Mouse (Mus musculus): ENCODE measurements around the gene Fntb. TPM values are rescaled to one million over a fixed set of nuclear protein-coding genes. Genes with fewer than 3 reads are reported as not detected.
"Not testable (repeated sequence)": the region's sequence is repeated elsewhere in the genome, so short reads cannot be mapped to it uniquely, and the experiment has no call there.

The Fntb gene
- total and polyA plus RNA-seq, 3 experiments = 10.4 to 79.8 (median 30.1) TPM

- ATAC-seq (ENCODE audit: extremely low read depth, insufficient number of reproducible peaks, low FRiP score, poor library complexity, severe bottlenecking) = no peak
- TF ChIP-seq CTCF (IDR thresholded peaks at IDR 0.05; ENCODE audit: low read depth, low read length) = no peak
- TF ChIP-seq GATA2 (IDR thresholded peaks at IDR 0.05; ENCODE audit: borderline replicate concordance, low read depth, low read length) = no peak
- no peak for TF ChIP-seq TAL1 (conservative IDR thresholded peaks at IDR 0.05; ENCODE audit: low read depth, low read length)
- TF ChIP-seq POLR2AphosphoS5 (IDR thresholded peaks at IDR 0.05; ENCODE audit: insufficient replicate concordance, low read depth, low read length) = no peak
- TF ChIP-seq GATA1 (IDR thresholded peaks at IDR 0.05; ENCODE audit: borderline replicate concordance, low read length) = no peak
- H3K9me3 ChIP-seq (replicated peaks) = peaks cover 4% of the 10 kb centered on the region
- peaks cover 13% of the 10 kb centered on the region for H3K4me1 ChIP-seq (ENCODE audit: insufficient read depth, low read depth, low read length)
- H3K27me3 ChIP-seq (ENCODE audit: insufficient read depth, low read length) = no peaks in the 10 kb centered on the region
- peaks cover 27% of the 10 kb centered on the region for H3K36me3 ChIP-seq (replicated peaks)
- H3K4me3 ChIP-seq (ENCODE audit: low read depth, low read length) = no peak overlapping the region
- no peak for DNase-seq (ENCODE audit: low spot score)
These were observed 87.0 kb downstream of the Fntb start for GRCm38 (mm10) chr12:76852419-76852818.

GRCm38 (mm10) chr12:76853378-76854142 is 88.2 kb downstream of the Fntb start:
- H3K36me3 ChIP-seq (replicated peaks) = peaks cover 26% of the 10 kb centered on the region
- peaks cover 13% of the 10 kb centered on the region for H3K4me1 ChIP-seq (ENCODE audit: insufficient read depth, low read depth, low read length)
- peaks cover 9% of the 10 kb centered on the region for H3K9me3 ChIP-seq (replicated peaks)
- DNase-seq (ENCODE audit: low spot score) = no peak
- no peak for ATAC-seq (ENCODE audit: extremely low read depth, insufficient number of reproducible peaks, low FRiP score, poor library complexity, severe bottlenecking)
- no peak overlapping the region for H3K4me3 ChIP-seq (ENCODE audit: low read depth, low read length)
- TF ChIP-seq CTCF (IDR thresholded peaks at IDR 0.05; ENCODE audit: low read depth, low read length) (no peak), GATA2 (IDR thresholded peaks at IDR 0.05; ENCODE audit: borderline replicate concordance, low read depth, low read length) (no peak), POLR2AphosphoS5 (IDR thresholded peaks at IDR 0.05; ENCODE audit: insufficient replicate concordance, low read depth, low read length) (no peak), GATA1 (IDR thresholded peaks at IDR 0.05; ENCODE audit: borderline replicate concordance, low read length) (no peak), TAL1 (conservative IDR thresholded peaks at IDR 0.05; ENCODE audit: low read depth, low read length) (no peak)
- H3K27me3 ChIP-seq (ENCODE audit: insufficient read depth, low read length) = no peaks in the 10 kb centered on the region

DNA sequence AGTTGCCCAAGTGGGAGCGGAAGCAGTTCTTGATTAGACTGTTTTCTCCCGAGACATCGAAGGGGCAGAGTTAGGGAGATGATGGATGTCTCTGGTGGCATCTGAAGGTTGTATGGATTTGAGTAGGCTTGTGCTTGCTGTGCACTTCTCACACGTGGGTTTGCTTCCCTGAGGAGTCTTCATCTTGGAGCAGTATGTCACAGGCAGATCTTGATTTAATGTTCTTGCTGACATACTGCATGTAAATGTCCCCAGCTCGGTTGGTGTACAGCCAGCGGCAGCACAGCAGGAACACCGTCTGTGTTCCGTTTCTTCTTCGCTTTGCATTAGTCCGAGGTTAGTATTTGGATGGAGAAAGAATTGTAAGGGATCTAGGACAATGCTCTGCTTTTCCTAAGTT is 91.7 kb downstream of the Fntb start:
- Histone ChIP-seq H3K9me3 (replicated peaks) (peaks cover 12% of the 10 kb centered on the region), H3K4me3 (ENCODE audit: low read depth, low read length) (no peak overlapping the region), H3K36me3 (replicated peaks) (peaks cover 16% of the 10 kb centered on the region), H3K4me1 (ENCODE audit: insufficient read depth, low read depth, low read length) (peaks cover 25% of the 10 kb centered on the region), H3K27me3 (ENCODE audit: insufficient read depth, low read length) (no peaks in the 10 kb centered on the region)
- TF ChIP-seq GATA1 (IDR thresholded peaks at IDR 0.05; ENCODE audit: borderline replicate concordance, low read length) (no peak), CTCF (IDR thresholded peaks at IDR 0.05; ENCODE audit: low read depth, low read length) (no peak), POLR2AphosphoS5 (IDR thresholded peaks at IDR 0.05; ENCODE audit: insufficient replicate concordance, low read depth, low read length) (no peak), GATA2 (IDR thresholded peaks at IDR 0.05; ENCODE audit: borderline replicate concordance, low read depth, low read length) (no peak), TAL1 (conservative IDR thresholded peaks at IDR 0.05; ENCODE audit: low read depth, low read length) (no peak)
- ATAC-seq (ENCODE audit: extremely low read depth, insufficient number of reproducible peaks, low FRiP score, poor library complexity, severe bottlenecking) = no peak
- DNase-seq (ENCODE audit: low spot score) = no peak

GRCm38 (mm10) chr12:76858788-76859187 is 93.4 kb downstream of the Fntb start:
- Histone ChIP-seq H3K9me3 (replicated peaks) (peaks cover 12% of the 10 kb centered on the region), H3K36me3 (replicated peaks) (peaks cover 32% of the 10 kb centered on the region), H3K4me1 (ENCODE audit: insufficient read depth, low read depth, low read length) (peaks cover 14% of the 10 kb centered on the region)
- not testable (repeated sequence) for H3K4me3 ChIP-seq (ENCODE audit: low read depth, low read length); H3K27me3 ChIP-seq (ENCODE audit: insufficient read depth, low read length); ATAC-seq (ENCODE audit: extremely low read depth, insufficient number of reproducible peaks, low FRiP score, poor library complexity, severe bottlenecking); DNase-seq (ENCODE audit: low spot score)

DNA sequence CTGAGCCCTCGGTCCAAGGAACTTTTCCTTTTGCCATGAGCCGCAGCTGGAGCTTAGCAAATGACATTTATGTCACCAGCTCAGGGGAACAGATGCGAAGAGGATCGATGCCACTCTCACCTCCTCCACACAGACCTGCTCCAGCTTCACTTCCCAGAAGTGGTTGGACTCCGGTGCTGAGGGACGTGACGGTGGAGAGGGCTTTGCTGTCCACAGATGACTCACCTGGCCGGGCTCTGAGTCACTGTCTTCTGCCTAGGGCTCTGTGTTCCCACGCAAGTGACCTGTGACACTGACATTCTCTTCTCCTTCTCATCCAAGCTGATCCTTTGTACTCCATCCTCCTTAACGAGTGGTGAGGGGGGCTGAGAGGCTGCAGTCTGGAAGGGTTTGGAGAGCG is 98.3 kb downstream of the Fntb start:
- peaks cover 3% of the 10 kb centered on the region for H3K9me3 ChIP-seq (replicated peaks)
- peaks cover 12% of the 10 kb centered on the region for H3K4me1 ChIP-seq (ENCODE audit: insufficient read depth, low read depth, low read length)
- peaks cover 61% of the 10 kb centered on the region for H3K36me3 ChIP-seq (replicated peaks)
- H3K4me3 ChIP-seq (ENCODE audit: low read depth, low read length) = no peak overlapping the region
- no peak for ATAC-seq (ENCODE audit: extremely low read depth, insufficient number of reproducible peaks, low FRiP score, poor library complexity, severe bottlenecking)
- H3K27me3 ChIP-seq (ENCODE audit: insufficient read depth, low read length) = no peaks in the 10 kb centered on the region
- no peak for DNase-seq (ENCODE audit: low spot score)
- no peak for TF ChIP-seq GATA1 (IDR thresholded peaks at IDR 0.05; ENCODE audit: borderline replicate concordance, low read length)
- no peak for TF ChIP-seq CTCF (IDR thresholded peaks at IDR 0.05; ENCODE audit: low read depth, low read length)
- TF ChIP-seq GATA2 (IDR thresholded peaks at IDR 0.05; ENCODE audit: borderline replicate concordance, low read depth, low read length) = no peak
- TF ChIP-seq POLR2AphosphoS5 (IDR thresholded peaks at IDR 0.05; ENCODE audit: insufficient replicate concordance, low read depth, low read length) = no peak
- TF ChIP-seq TAL1 (conservative IDR thresholded peaks at IDR 0.05; ENCODE audit: low read depth, low read length) = no peak

DNA sequence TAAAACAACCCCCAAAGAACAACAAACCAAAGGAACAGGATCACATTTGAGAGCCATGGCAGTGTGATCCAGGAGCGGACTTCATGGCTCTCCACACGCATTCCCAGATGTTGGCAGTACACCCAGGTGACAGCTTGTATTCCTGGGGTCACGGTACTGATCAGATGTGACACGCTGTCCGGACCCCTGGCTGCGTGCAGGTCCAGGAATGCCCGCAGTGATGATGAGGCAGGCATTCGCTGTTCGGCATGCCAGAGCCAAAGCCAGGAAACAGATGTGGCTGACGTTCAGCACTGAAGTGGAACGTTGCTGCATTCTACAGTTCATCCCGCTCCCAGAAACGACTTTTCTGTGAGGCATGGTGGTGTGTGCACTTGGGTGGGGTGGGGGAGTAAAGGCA is 99.9 kb downstream of the Fntb start:
- DNase-seq (ENCODE audit: low spot score) = no peak
- Histone ChIP-seq H3K27me3 (ENCODE audit: insufficient read depth, low read length) (no peaks in the 10 kb centered on the region), H3K9me3 (replicated peaks) (no peaks in the 10 kb centered on the region), H3K4me3 (ENCODE audit: low read depth, low read length) (no peak overlapping the region), H3K4me1 (ENCODE audit: insufficient read depth, low read depth, low read length) (peaks cover under 1% of the 10 kb centered on the region; the same call in 1 of the 2 replicates), H3K36me3 (replicated peaks) (peaks cover 72% of the 10 kb centered on the region)
- ATAC-seq (ENCODE audit: extremely low read depth, insufficient number of reproducible peaks, low FRiP score, poor library complexity, severe bottlenecking) = no peak
- TF ChIP-seq GATA2 (IDR thresholded peaks at IDR 0.05; ENCODE audit: borderline replicate concordance, low read depth, low read length) = no peak
- no peak for TF ChIP-seq POLR2AphosphoS5 (IDR thresholded peaks at IDR 0.05; ENCODE audit: insufficient replicate concordance, low read depth, low read length)
- TF ChIP-seq GATA1 (IDR thresholded peaks at IDR 0.05; ENCODE audit: borderline replicate concordance, low read length) = no peak
- no peak for TF ChIP-seq CTCF (IDR thresholded peaks at IDR 0.05; ENCODE audit: low read depth, low read length)
- TF ChIP-seq TAL1 (conservative IDR thresholded peaks at IDR 0.05; ENCODE audit: low read depth, low read length) = no peak
